Mouse (Mus musculus): ENCODE data around the gene Rab39.
A peak's percentile ranks its signal among the peaks of the same experiment; 100 is the strongest.

The Rab39 gene

DNA sequence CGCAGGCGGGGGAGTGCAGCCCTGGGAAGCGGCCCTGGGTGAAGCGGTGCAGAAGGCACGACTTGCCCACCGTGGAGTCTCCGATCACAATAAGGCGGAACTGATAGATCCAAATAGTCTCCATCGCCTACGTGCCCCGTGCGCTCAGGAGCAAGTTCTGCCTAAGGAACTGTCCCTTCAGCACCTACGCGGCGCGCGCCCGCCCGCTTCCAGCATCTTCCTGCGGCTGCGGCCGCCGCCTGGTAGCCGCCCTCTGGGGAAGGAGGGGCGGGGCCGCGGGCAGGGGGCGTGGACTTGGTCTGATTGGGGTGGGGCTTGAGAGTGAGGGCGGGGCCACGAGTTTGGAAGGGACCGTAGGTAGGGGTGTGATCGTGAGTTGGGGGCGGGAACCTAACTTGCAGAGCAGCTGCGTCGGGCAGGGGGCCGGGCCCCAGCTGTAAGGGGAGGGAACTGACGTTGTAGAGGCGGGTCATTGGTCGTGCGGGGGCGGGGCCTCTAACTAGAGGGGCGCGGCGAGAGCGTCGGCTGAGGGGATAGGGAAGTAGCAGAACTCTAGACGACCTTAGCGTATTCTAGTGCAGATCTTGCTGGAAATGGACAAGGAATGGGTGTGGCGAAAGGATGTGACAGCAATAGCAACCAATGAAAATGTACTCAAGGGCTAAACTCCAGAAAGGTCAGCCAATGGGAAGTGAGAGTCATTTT is at the start of gene Rab39:
Gene Rab39 (minus strand): TSS at position 241 of the 705 bp plus-strand sequence.
- peak; percentile 91 to 92 for DNase-seq (ENCODE audit: low spot score in 2 of 2)

DNA sequence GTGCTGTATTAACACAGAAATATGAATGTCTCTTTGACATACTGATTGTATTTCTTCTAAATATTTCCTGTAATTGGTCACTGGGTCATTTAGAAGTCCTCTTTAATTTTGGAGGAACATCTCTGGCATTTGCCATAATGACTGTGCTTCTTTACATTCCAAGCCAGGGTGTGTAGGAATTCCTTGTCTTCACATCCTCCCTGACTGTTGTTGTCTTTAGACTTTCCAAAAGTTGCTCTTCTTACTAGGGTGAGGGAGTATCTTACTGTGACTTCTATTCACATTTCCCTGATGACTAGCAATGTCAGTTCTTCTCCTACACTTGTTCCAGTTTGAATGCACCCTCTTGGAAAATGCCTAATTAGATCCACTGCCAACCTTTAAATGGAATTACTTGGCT is 48.8 kb upstream of the Rab39 start:
- DNase-seq (ENCODE audit: low spot score in 2 of 2) = no peak

GRCm38 (mm10) chr9:53750899-53751298 is 44.9 kb upstream of the Rab39 start:
- no peak for DNase-seq (ENCODE audit: low spot score in 2 of 2)

DNA sequence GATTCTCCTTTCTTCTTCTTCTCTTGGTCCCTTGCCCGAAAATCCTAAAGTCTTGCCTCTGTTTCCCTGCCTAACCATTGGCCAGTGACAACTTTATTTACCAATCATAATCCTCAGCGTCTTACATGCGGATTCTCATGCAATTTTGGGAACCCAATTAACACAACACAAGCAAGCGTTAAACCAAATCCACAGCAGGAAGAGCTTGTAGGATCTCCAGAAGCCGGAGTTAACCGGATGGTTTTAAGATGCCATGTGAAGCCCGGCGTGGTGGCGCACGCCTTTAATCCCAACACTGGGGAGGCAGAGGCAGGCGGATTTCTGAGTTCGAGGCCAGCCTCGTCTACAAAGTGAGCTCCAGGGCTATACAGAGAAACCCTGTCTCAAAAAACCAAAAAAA is 44.4 kb upstream of the Rab39 start:
- no peak for DNase-seq (ENCODE audit: low spot score in 2 of 2)

DNA sequence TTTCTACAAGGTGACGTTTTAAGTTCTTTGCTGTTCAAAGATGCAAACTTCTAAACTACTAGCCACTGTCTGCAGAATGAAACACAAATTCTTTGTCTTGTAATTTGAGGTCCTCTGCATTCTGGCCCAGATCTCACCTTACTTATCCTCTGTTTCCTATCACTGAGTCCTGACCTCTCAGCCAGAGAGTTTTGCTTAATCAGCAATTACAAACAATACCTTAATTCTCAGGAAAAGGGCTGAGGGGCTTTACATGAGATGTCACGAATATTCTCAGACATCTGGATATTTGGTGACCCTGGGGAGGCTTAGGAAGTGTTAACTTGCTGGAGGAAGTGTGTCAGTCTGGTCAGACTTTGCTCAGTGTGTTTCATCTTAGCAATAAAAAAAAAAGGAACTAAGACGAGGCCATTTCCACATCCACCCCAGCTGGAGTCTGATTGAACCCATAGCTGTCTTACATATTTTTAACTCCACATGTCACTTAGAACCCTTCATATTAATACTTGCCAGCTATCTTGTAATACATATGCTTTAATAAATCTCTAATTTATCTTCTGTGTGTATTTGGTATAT is 34.9 kb upstream of the Rab39 start:
- DNase-seq (ENCODE audit: low spot score in 2 of 2) = peak in 1 of 2 experiments; percentile 11

GRCm38 (mm10) chr9:53705491-53705991 is 491 bp downstream of the Rab39 start:
- DNase-seq (ENCODE audit: low spot score in 2 of 2) = peak; percentile 80

- no peak for DNase-seq (ENCODE audit: low spot score in 2 of 2)
Observed at GRCm38 (mm10) chr9:53702991-53703390, 3.0 kb downstream of the Rab39 start.

DNA sequence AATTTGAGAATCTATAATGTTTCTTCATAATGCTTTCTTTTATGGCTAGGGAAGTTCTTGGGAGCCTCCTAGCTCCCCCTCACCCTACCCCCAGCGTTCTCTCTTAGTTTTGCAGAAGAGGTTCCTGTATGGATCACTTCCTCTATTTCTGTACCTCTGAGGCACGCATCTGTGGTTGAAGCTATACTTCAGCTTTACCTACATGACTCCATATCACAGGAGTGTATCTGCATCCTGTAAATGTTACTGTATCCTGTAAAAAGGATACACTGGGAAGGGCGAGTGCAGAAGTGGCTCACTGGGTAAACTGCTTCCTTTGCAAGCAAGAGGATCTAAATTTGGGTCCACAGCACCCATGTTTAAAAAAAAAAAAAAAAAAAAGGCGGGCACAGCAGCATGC is 5.5 kb downstream of the Rab39 start:
- peak; percentile 6 to 22 for DNase-seq (ENCODE audit: low spot score in 2 of 2)

DNA sequence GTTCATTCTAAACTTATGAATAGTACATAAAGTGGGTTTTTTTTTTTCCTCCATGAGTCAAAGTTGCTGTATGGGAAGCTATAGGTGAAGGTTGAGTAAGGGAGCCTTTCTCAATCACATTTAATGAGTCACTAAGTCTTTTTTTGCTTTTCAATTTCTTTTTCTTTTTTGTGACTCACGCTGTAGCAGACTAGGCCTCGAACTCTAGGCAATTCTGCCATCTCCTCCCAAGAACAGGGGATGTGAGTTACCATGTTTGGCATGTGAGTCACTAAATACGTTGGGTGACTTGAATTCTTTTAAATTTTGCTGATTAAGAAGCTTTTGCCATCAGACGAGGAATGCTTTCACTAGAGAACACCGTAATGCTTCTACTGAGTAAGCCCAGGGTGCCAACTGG is 10.2 kb downstream of the Rab39 start:
- DNase-seq (ENCODE audit: low spot score in 2 of 2) = no peak

DNA sequence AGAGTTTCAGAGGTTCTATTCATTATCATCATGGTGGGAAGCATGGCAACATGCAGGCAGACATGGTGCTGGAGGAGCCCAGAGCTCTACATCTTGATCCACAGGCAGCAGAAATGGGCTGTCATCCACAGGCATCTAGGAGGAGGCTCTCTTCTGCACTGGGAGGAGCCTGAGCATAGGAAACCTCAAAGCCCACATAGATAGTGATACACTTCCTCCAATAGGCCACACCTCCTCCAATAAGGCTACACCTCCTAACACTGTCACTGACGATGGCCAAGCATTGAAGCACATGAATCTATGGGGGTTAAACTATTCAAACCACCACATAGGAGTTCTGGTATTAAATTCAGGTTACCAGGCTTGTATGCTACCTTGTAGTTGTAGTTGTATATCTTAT is 12.3 kb downstream of the Rab39 start:
- peak in 1 of 2 experiments; percentile 13 for DNase-seq (ENCODE audit: low spot score in 2 of 2)

GRCm38 (mm10) chr9:53691745-53692670 is 14.0 kb downstream of the Rab39 start:
- DNase-seq (ENCODE audit: low spot score in 2 of 2) = no peak

DNA sequence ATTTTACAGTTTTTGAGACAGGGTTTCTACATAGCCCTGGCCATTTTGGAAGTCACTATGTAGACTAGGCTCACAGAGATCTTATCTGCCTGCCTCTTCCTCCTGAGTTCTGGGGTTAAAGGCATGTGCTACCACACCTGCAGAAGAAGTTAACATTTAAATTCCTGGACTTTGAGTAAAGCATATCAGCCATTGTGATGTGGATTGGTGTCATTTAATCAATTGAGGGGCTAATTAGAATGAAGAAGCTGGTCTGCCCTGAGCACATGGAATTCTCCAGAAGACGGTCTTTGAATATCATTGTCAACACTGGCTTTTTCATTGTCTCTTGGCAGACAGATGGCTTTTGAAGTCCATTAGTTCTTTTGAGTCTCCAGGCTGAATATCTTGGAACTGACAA is 25.2 kb downstream of the Rab39 start:
- no peak for DNase-seq (ENCODE audit: low spot score in 2 of 2)

DNA sequence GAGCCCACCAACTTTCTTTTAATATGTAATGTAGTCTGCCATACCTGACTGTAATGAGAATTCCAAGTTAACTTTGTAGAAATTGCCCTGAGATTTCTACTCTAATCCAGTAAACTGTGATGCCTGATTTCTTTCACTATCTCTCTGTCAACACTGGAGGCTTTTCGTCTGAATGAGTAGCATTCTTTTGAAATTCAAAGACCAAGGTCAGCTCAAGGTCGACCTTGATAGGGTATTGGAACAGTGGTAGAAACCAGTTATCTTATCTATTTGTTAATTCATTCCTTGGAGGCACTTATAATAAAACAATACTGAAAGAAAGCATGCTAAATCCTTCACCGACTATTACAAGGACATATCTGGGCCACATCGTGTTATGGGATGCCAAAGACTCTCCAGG is 29.1 kb downstream of the Rab39 start:
- no peak for DNase-seq (ENCODE audit: low spot score in 2 of 2)

- peak; percentile 67 to 73 for DNase-seq (ENCODE audit: low spot score in 2 of 2)
Observed at GRCm38 (mm10) chr9:53673571-53673970, 32.5 kb downstream of the Rab39 start.

DNA sequence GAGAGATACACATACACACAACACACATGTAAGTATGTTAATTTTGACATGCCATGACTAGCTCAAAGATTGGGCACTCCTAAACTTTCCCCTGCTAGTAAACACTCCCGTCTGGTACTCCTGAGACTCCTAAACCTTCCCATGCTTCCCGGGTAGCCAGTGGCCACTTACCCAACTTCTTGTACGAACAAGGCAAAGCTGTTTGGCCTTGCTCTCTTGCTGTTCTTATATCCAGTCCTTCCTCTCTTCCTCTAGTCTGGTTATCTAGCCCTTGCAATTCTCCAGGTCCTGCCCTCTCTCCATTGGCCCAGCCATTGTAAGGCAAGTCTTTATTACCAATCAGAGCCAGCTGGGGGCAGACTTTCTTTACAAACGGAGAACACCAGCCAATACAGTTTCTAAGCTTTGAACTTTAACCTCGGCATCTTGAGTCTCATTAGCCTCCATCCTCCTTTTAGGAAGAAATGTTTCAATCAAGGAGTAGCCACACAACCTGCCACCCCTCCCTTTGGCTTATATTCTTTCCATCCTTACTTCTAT is 36.3 kb downstream of the Rab39 start, which contains the start of gene Cul5:
Gene Cul5 (minus strand): TSS at position 335 of the 540 bp plus-strand sequence.
- peak; percentile 61 to 68 for DNase-seq (ENCODE audit: low spot score in 2 of 2)

DNA sequence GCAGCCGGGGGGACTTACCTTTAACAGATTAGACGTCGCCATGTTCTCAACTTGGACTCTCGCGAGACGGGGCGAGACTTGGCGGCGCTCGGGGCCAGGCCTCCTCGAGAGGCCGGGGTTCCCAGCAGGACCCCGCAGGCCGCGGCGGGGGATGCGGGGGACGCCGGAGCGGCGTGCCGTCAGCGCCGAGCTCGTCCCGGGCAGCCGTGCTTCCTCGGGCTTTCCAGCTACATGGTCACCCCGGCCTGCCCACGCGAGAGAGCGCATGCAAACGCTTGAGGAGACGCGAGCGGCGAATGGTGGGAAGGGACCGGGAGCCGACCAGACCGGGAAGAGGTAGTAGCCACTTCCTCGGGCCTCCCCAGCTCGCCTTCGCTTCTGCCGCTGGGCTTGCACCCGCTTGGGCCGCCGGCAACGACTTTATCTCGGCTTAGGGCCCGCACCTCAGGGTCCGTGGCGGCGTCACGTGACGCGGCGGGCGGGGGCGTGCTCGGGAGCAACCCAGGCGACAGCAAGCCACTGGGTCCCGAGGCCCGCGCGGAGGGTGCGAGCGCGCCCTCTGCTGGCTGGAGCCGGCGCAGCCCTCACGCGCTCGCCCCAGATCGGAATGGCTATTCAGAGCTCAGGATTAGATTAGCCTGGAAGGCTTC is 38.9 kb downstream of the Rab39 start:
- peak; percentile 91 to 94 for DNase-seq (ENCODE audit: low spot score in 2 of 2)

- DNase-seq (ENCODE audit: low spot score in 2 of 2) = no peak
Observed at GRCm38 (mm10) chr9:53666665-53667019, 39.4 kb downstream of the Rab39 start.

DNA sequence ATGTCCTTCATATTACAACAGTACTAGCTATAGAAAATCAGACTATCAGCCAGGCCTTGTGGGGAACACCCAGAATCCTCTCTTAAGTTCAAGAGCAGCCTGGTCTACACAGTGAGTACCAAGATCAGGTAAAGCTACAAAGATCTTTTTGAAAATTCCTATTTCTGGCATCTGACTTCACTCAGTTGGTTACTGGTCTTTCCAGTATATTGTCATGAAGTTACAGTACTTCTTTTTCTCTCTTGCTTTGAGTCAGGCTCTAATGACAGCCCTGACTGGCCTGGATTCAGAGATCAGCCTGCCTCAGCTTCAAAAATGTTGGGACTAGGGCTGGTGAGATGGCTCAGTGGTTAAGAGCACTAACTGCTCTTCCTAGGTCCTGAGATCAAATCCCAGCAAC is 40.6 kb downstream of the Rab39 start:
- no peak for DNase-seq (ENCODE audit: low spot score in 2 of 2)

GRCm38 (mm10) chr9:53664819-53665218 is 41.2 kb downstream of the Rab39 start:
- no peak for DNase-seq (ENCODE audit: low spot score in 2 of 2)

DNA sequence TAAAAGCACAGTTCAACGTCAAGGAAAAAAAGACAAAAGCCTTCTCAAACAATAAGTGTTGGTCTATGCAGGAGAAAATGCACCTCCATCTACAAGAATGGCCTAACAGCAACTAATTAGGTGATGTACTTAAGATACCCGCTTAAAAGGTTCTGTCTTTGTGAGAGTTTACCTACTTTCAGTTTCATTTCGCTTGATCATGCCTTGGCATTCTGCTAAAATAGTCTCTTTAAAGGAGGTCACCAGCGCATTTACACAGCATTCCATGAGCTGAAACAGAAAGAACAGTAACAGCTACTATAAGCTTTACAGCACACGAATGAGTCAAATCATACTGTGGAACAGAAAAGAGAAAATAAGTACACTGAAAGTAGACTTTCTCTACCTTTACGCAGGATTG is 71.2 kb downstream of the Rab39 start:
- DNase-seq (ENCODE audit: low spot score in 2 of 2) = no peak

Data from spleen, postnatal 36 days (tissue).